Mouse (Mus musculus) B cell, adult 2 months (primary cell): Measurements from ENCODE around the gene Asf1b.
A peak's percentile ranks its signal among the peaks of the same experiment; 100 is the strongest.
"Not testable (repeated sequence)": the region's sequence is repeated elsewhere in the genome, so short reads cannot be mapped to it uniquely, and the experiment has no call there.

ENCODE experiments used
- DNase-seq, 2 experiments: peaks; one replicate each; pipeline ENCODE4 v3.0.0; 2022

Asf1b gene

GRCm38 (mm10) chr8:83996567-83997505 is 41.5 kb downstream of the Asf1b start:
- DNase-seq: peak; percentile 70 to 72

- peak; percentile 56 to 59 for DNase-seq
Observed at GRCm38 (mm10) chr8:83997511-83998141, 42.3 kb downstream of the Asf1b start, which contains the start of gene Samd1. Gene Samd1, plus strand, starts transcription at chr8:83997672.

- peak; percentile 76 to 79 for DNase-seq
Observed at GRCm38 (mm10) chr8:83998231-83999056, 43.1 kb downstream of the Asf1b start.

- DNase-seq: no peak
Observed at GRCm38 (mm10) chr8:83999057-83999705, 43.9 kb downstream of the Asf1b start.

- DNase-seq: no peak
Observed at GRCm38 (mm10) chr8:83999825-84000224, 44.5 kb downstream of the Asf1b start.

GRCm38 (mm10) chr8:84001281-84002000 is 46.1 kb downstream of the Asf1b start, which contains the start of gene 1700067K01Rik:
Gene 1700067K01Rik, plus strand, starts transcription at chr8:84001502.
- DNase-seq: no peak

- no peak for DNase-seq
Observed at GRCm38 (mm10) chr8:84002957-84003611, 47.8 kb downstream of the Asf1b start.

- no peak for DNase-seq
Observed at GRCm38 (mm10) chr8:84003612-84004246, 48.4 kb downstream of the Asf1b start.

GRCm38 (mm10) chr8:84004533-84005201 is 49.4 kb downstream of the Asf1b start:
- DNase-seq: peak; percentile 98

- not testable (repeated sequence) for DNase-seq
Observed at GRCm38 (mm10) chr8:84005502-84005901, 50.2 kb downstream of the Asf1b start.

GRCm38 (mm10) chr8:84008362-84008761 is 53.1 kb downstream of the Asf1b start:
- no peak for DNase-seq

GRCm38 (mm10) chr8:84009876-84010275 is 54.6 kb downstream of the Asf1b start:
- DNase-seq: peak; percentile 89

- peak; percentile 73 to 80 for DNase-seq
Observed at GRCm38 (mm10) chr8:84010625-84011611, 55.6 kb downstream of the Asf1b start.

- peak; percentile 44 to 45 for DNase-seq
Observed at GRCm38 (mm10) chr8:84011705-84012498, 56.6 kb downstream of the Asf1b start, which contains the start of gene 2210011C24Rik. Gene 2210011C24Rik, minus strand, starts transcription at chr8:84012171.

GRCm38 (mm10) chr8:84012499-84013165 is 57.3 kb downstream of the Asf1b start:
- DNase-seq: no peak

GRCm38 (mm10) chr8:84015833-84016232 is 60.5 kb downstream of the Asf1b start:
- DNase-seq: no peak

GRCm38 (mm10) chr8:84019738-84020137 is 64.4 kb downstream of the Asf1b start:
- DNase-seq: no peak
